ENCODE assay signal across 9 mouse cellular contexts in genomic region chr5:30622177-30622840, GRCm38 (mm10). TPM values are rescaled to one million over a fixed set of nuclear protein-coding genes. Genes with fewer than 3 reads are reported as not detected.
DNase-seq lines count a peak whose midpoint lies in the region; ATAC-seq lines count a peak whose summit lies in the region.
"Had no signal": no experiment of that assay in that cellular context is flagged by ENCODE, and none has a peak within 500 bp of the region (broad histone marks: within the 10 kb centered on the region; RNA-seq: fewer than 3 reads in every experiment).

No protein-coding gene starts in this region.

- peak; percentile 66 to 84 for DNase-seq in adrenal gland, adult (ENCODE audit: inconsistent age in 2 of 2, low spot score in 1 of 2)
- DNase-seq in adrenal gland, adult 2 months = no peak
- peak; percentile 38 for DNase-seq in ovary, postnatal 36 days (ENCODE audit: low spot score)
- no peak for DNase-seq in ovary, postnatal 10 days (ENCODE audit: low spot score)
- DNase-seq in frontal cortex, postnatal 25 days (ENCODE audit: low spot score in 2 of 2) = no peak

- no peaks in the 10 kb centered on the region for H3K9me3 ChIP-seq in hindbrain, embryonic 16.5 days (ENCODE audit: control insufficient read depth, low read length)
- no peaks in the 10 kb centered on the region for H3K9me3 ChIP-seq in lung, embryonic 15.5 days

- WGBS in hindbrain, embryonic 16.5 days = 4% methylated on average over 69 of the region's 69 CpGs
- WGBS in lung, embryonic 15.5 days = 10% methylated on average over 64 of the region's 69 CpGs

- peak overlapping the region; percentile 59 for H3K9ac ChIP-seq in hindbrain, embryonic 16.5 days (ENCODE audit: low read depth, low read length)
- H3K9ac ChIP-seq in lung, embryonic 15.5 days = no peak overlapping the region; the same call in 1 of the 2 replicates

- H3K4me2 ChIP-seq in hindbrain, embryonic 16.5 days (ENCODE audit: low read length) = peak overlapping the region; percentile 62
- H3K4me2 ChIP-seq in lung, embryonic 15.5 days = peak overlapping the region; percentile 62

- H3K27me3 ChIP-seq in hindbrain, embryonic 16.5 days (replicated peaks; ENCODE audit: control insufficient read depth, insufficient read depth, low read length) = peaks cover 18% of the 10 kb centered on the region
- peaks cover 23% of the 10 kb centered on the region for H3K27me3 ChIP-seq in lung, embryonic 15.5 days

- H3K4me3 ChIP-seq in hindbrain, embryonic 16.5 days (ENCODE audit: low read length) = peak overlapping the region; percentile 37
- H3K4me3 ChIP-seq in lung, embryonic 15.5 days = peak overlapping the region; percentile 29
- H3K4me3 ChIP-seq: erythroblast, embryonic 14.5 days had no signal

- peak; percentile 54 for ATAC-seq in hindbrain, embryonic 16.5 days
- peak; percentile 32; the same call in 1 of the 2 replicates for ATAC-seq in lung, embryonic 15.5 days (ENCODE audit: borderline replicate concordance, extremely low read depth, low FRiP score, low TSS enrichment)
- ATAC-seq in neutrophil, adult 5-6 weeks (ENCODE audit: extremely low read depth, insufficient number of reproducible peaks, low FRiP score, poor library complexity, severe bottlenecking) = peak; percentile 24; the same call in 1 of the 2 replicates

- no peak overlapping the region for H3K27ac ChIP-seq in hindbrain, embryonic 16.5 days (ENCODE audit: low read depth, low read length)
- H3K27ac ChIP-seq in lung, embryonic 15.5 days = no peak overlapping the region

- peaks cover 15% of the 10 kb centered on the region for H3K4me1 ChIP-seq in hindbrain, embryonic 16.5 days (ENCODE audit: control insufficient read depth, insufficient read depth, low read depth, low read length)
- peaks cover 46% of the 10 kb centered on the region for H3K4me1 ChIP-seq in lung, embryonic 15.5 days

- H3K36me3 ChIP-seq in hindbrain, embryonic 16.5 days (ENCODE audit: control insufficient read depth, insufficient read depth, low read length) = no peaks in the 10 kb centered on the region
- no peaks in the 10 kb centered on the region for H3K36me3 ChIP-seq in lung, embryonic 15.5 days

RNA-seq across cellular contexts. Expression of gene Slc35f6, which starts 25.4 kb away (rescaled TPM):
- 10 to 100 TPM; 49.0 to 50.9 TPM for total RNA-seq in adrenal gland, adult 2 months (2021)
- polyA plus RNA-seq in adrenal gland, adult 2 months (2012; rRNA removed) = 140 and 145 TPM in 2 replicates
- 33.6 and 35.4 TPM in 2 replicates for polyA plus RNA-seq in hindbrain, embryonic 16.5 days (2015; fragmentation: Nextera tagmentation; extraction: Ambion mirVana)
- 26.1 and 28.6 TPM in 2 replicates for polyA plus RNA-seq in lung, embryonic 15.5 days (2015; fragmentation: Nextera tagmentation; extraction: Ambion mirVana)
- 17.8 and 21.0 TPM in 2 replicates for total RNA-seq in neutrophil, adult 5-6 weeks (2017)

RNA-seq across cellular contexts. Expression of gene Kcnk3, which starts 34.3 kb away (rescaled TPM):
- total RNA-seq in adrenal gland, adult 2 months (2021) = 1,000 to 10,000 TPM; 1,225 to 1,281 TPM
- polyA plus RNA-seq in adrenal gland, adult 2 months (2012; rRNA removed) = 6,176 and 11,313 TPM in 2 replicates
- 8.0 and 10.6 TPM in 2 replicates for polyA plus RNA-seq in hindbrain, embryonic 16.5 days (2015; fragmentation: Nextera tagmentation; extraction: Ambion mirVana)
- 21.5 and 23.1 TPM in 2 replicates for polyA plus RNA-seq in lung, embryonic 15.5 days (2015; fragmentation: Nextera tagmentation; extraction: Ambion mirVana)
- not detected in 2 replicates for total RNA-seq in neutrophil, adult 5-6 weeks (2017)
- polyA plus RNA-seq: erythroblast, embryonic 14.5 days had no signal

RNA-seq across cellular contexts. Expression of gene Cenpa, which starts 44.3 kb away (rescaled TPM):
- total RNA-seq in adrenal gland, adult 2 months (2021) = 1 to 10 TPM; 5.1 to 6.4 TPM
- polyA plus RNA-seq in adrenal gland, adult 2 months (2012; rRNA removed) = 10.9 and 14.5 TPM in 2 replicates
- polyA plus RNA-seq in hindbrain, embryonic 16.5 days (2015; fragmentation: Nextera tagmentation; extraction: Ambion mirVana) = 42.7 and 54.7 TPM in 2 replicates
- polyA plus RNA-seq in lung, embryonic 15.5 days (2015; fragmentation: Nextera tagmentation; extraction: Ambion mirVana) = 332 and 343 TPM in 2 replicates
- total RNA-seq in neutrophil, adult 5-6 weeks (2017) = 56.1 and 56.7 TPM in 2 replicates

Comparison
In these comparisons a context has a peak if more than half of its experiments do, and no peak if none do; other contexts are left out.
1. DNase-seq: peak in adrenal gland, adult (2 of 2) and ovary, postnatal 36 days (single experiment); none in adrenal gland, adult 2 months (single experiment), ovary, postnatal 10 days (single experiment) and frontal cortex, postnatal 25 days (0 of 2).
2. RNA of gene Kcnk3, which starts 34.3 kb away (polyA plus RNA-seq): 6,176 to 11,313 TPM in adrenal gland, adult 2 months; 21.5 to 23.1 TPM in lung, embryonic 15.5 days and 8.0 to 10.6 TPM in hindbrain, embryonic 16.5 days; every median in the first group is over 100 times any median in the second.
3. Peak in every context shown above with its lines, with median percentiles within 50 percentile points of each other: ATAC-seq.